Mouse (Mus musculus) spleen, postnatal 14 days (tissue): ENCODE data around the gene Coro2a.

ENCODE experiments used
- DNase-seq, 2 experiments: peaks; one replicate each; pipeline ENCODE4 v3.0.0; 2021 to 2022; ENCODE audit warnings: low spot score in 2 of 2

Coro2a gene

DNA sequence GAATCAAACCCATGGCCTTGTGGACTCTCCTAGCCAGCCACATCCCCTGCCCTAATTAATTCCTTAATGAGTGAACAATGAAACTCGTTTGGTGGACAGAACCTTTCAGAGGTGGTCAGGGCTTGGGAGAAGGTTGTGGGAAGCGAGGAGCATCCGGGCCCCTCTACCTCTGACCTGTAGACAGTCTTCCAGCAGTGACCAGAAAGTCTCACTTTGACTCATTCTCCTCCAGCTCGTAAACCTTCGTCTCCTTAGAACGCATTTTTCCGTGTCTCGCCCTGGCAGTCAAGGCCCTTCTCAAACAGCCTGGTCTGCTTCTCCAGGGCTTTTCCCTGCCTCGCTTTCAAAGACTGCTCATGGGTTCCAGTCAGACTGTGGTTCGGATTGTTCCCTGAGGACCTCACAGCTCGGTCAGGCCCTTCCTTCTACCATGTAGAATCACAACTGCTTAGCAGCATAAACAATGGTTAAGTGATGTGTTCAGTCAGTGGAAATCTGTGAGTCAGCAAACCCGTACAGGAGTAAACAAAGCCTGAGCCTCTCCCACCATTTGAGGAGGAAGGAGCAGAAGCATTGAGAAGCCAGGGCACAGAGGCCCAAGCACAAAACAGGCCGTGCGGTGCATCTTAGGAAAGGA lies 41.8 kb downstream of the Coro2a start:
- DNase-seq, result no peak

DNA sequence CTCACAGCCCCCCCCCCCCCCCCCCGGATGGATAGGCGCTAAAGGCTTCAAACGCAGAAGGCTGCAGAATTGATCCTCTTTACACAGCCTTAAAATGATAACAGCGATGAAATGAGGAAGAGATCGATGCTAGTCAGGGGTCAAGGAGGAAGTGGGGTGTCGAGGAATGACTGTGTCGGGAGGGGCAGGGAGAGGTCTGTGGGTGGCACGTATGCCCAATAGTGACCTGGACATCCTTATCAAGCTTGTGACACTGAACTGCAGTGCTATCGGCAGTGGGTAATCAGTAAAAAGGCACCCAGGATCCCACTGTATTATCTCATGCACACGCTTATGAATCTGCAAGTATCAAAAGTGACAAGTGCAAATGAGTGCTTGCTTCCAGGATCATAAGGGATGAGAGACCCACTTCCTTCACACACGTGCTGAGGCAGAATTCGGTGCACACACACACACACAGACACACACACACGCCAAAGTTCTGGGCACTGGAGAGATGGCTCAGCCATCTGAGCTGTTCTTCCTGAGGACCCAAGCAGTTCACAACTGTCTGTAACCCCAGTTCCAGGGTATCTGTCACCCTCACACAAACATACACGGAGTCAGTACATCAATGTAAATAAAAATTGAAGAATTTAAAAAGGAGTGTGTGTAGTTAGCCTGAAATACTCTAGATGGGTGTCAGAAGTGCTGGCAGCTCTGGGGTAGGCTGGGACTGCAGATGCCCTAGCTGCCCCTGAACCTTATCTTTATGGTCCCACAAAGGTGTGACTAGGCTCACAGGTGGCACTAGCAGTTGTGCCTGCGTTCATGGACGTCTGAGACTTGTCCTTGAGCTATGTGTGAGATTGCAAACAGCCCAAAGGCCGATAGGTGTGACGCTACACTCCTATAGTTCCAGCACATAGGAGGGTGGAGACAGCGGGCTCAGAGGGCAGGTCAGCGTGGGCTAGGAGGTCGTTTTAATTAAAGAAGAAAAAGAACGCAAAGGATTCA lies 43.0 kb downstream of the Coro2a start:
- no peak for DNase-seq

GRCm38 (mm10) chr4:46556933-46557332 lies 45.1 kb downstream of the Coro2a start:
- no peak for DNase-seq

DNA sequence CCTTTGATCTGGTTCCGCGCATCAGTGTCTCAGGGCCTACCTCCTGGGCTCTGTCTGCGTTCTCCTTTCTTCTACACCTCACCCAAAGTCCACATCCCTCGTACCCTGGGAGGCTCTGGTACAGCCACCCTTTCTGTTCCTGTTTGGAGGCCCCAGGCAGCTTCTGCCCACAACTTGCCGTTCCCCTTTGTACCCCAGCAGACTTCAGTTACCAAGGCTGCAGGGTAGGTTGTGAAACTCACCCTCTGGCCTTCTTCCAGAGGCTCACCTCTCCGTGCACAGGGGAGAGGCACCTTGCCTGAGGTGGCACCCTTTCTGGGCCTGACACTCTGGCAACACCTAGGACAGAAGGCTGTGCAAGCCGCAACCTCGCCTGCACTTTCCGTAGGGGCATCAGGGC lies 46.2 kb downstream of the Coro2a start:
- DNase-seq, result no peak

DNA sequence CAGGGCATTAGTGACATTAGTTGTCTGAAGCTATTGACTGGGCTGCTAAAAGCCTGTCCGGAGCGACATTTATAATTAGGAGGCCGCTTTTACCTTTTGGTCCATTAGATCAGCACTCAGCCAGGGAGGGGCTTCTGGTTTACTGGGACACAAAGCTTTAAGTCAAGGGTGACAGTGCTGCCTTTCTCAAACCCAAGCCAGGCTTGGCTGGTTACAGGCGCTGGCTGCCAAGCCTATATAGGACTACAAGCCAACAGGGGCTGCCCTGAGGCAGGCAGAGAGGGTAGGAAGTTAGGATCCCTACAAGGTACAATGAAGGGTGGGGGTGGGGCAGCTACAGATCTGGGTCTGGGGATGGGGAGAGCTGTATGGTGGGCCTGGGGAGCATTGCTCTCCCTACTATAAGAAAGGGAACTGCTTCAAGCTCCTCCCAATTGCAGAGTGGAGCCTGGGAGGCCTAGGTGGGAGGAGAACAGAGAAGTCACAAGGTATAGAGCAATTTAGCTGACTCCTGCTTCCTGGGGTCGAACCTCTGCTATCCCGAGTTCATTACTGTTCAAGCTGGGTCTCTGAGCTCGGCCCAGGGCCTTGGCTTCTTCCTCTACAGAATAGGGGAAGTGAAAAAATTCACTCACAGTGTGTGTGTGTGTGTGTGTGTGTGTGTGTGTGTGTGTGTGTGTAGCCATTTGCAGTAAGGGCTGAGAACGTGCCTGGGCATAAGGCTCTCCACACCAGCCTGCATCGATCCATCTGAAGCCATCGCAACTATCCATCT lies 47.5 kb downstream of the Coro2a start:
- DNase-seq, result peak in 1 of 2 experiments; percentile 54

GRCm38 (mm10) chr4:46553864-46554263 lies 48.1 kb downstream of the Coro2a start:
- no peak for DNase-seq

DNA sequence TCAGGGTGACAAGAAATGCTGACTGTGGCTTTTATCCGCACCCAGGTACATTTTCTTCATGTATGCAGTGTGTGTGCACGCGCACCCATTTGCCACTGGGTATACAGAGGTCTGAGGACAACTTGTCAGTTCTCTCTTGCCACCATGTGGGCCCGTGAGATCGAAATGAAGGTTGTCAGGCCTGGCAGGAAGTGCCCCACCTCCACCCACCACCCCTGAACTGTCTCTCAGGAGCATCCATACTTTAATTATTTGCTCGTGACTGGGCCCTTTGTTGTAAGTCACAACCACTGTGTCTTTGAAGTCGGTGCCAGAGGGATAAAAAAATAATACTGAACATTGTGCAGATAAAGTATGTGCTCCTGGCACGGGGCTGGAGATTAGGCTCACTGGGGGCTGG lies 51.6 kb downstream of the Coro2a start:
- no peak for DNase-seq

DNA sequence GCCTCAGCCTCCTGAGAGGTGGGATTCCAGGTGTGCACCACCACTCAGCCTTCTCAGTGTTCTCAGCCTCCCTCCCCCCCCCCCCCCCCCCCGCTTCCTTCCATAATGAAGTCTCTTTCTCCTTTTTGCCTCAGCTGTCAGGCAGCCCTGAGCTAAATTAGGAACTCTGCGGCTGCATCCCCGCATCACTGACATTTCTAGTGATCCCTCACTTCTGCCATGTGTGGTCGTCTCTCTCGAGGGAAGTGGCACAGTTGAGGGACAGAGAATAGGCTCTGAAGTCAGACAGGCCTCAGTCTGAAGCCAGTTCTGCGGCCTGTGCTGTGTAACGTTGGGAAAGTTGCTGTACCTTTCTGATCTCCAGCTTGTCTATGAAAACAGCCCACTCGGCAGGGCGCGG lies 52.0 kb downstream of the Coro2a start:
- DNase-seq, result no peak

DNA sequence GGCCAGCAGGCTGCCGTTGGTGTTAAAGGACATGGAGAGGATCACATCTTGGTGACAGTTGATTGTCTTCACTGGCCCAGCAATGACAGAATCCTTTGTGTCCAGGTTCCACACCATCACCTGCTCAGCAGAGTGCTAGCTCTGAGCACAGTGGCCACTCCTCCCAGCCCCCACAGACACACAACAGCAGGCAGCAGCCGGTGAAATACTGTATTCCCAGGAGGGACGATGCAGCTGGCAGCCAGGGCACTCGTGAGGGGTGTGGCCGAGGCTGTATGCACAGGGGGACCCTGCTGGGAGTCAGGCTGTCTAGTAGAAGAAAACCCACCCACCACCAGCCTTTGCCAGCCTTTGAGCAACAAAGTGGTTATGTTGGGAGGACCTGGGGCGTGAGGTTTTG lies 55.3 kb downstream of the Coro2a start:
- peak in 1 of 2 experiments; percentile 28 for DNase-seq

- no peak for DNase-seq
Observed at GRCm38 (mm10) chr4:46545498-46545897, 56.5 kb downstream of the Coro2a start.

GRCm38 (mm10) chr4:46544313-46544712 lies 57.7 kb downstream of the Coro2a start:
- DNase-seq, result peak; percentile 51 to 71

GRCm38 (mm10) chr4:46543366-46544050 lies 58.5 kb downstream of the Coro2a start:
- DNase-seq, result no peak

DNA sequence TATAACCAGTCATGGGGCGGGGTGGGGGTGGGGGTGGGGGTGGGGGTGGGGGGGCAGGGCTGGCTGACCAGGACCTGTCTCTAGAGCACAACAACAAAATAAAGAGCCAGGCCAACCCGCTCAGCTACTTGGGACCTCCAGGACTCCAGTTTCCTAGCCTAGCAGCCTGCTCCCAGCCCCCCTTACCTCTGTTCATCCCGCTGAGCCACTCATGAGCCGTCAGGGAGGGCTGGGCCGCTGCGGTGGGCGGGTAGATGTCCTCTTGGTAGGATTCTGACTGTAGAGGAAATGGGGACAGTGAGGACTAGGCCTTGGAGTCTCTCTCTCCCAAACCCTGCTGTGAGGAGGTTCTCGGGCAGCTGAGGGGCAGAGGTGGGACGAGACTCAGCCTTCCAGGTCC lies 60.3 kb downstream of the Coro2a start:
- no peak for DNase-seq

DNA sequence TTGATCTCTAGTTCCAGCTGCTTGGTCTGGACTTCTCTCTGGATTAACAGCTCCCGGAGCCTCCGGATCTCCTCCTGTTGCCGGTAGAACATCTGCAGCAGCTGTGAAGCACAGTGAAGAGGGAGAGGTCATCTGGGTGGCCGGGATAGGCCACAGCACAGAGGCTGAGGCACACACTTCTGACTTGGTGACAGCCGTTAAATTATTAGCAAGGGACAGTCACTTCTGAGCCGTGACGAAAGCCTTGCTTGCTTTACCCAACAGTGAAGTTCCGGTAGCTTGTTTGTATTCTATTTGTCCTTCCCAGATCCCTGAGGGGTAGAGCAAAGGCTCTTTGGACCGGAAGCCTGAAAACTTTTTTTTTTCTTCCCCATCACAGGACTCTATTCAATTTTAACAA lies 62.8 kb downstream of the Coro2a start:
- DNase-seq, result no peak

DNA sequence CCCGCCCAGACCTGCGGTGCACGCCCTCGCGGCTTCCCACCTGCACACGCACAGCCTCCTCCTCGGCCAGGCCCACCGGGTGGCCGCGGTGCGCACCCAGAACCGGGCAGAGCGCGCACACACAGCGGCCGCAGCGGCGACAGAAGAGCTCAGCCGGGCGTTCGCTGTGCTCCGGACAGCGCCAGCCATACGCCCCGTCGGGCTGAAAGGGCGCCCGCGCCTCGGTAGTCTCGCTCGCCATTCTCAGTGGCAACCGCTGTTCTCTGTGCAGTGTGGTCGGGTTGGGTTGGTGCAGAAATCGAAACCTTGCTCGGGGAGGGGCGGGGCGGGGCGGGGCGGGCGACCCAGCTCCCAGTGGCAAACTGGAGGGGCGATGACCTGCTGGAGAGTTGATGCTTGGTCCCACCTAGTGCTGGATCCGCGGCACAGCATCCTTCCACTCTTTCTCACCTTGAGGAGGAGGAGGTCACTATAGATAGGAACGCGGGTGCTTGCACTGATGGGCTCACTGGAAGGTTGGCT lies 66.1 kb downstream of the Coro2a start, which contains the start of gene Trim14:
Gene Trim14, minus strand, starts transcription at position 302 of the 522 bp plus-strand sequence.
- peak in 1 of 2 experiments; percentile 31 for DNase-seq

- DNase-seq, result peak in 1 of 2 experiments; percentile 19
Observed at GRCm38 (mm10) chr4:46535094-46535830, 66.7 kb downstream of the Coro2a start.

DNA sequence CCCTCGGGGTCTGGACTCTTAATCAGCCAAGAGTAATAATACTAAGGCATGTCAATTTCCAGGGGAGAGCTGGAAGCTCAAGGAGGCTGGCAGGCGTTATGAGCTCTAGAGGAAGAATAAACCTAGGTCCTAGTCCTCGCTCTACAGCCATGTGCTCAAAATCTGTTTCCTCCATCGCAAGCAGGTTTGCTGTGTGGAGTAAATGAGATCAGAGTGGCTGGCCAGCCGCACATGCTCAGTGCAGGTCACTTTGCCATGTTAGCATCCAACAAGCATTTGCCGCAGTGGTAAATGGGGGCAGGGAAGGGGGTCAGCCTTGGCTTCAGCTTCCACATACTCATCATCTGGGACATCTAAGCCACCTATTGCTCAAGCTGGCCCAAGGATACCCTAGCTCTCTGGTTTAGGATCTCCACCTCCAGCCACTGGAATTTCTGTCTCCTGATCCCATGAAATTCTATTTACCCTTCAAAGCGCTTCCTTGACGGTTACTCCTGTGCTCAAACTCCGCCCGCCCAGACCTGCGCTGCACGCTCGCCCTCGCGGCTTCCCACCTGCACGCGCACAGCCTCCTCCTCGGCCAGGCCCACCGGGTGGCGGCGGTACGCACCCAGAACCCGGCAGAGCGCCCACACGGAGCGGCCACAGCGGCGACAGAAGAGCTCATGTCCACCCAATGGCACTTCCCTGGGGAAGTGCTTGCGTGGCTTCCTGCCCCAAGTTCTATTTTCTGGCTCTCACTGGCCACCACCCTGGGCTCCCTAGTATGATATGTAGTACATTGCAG lies 67.9 kb downstream of the Coro2a start:
- no peak for DNase-seq

- no peak for DNase-seq
Observed at GRCm38 (mm10) chr4:46532926-46533325, 69.1 kb downstream of the Coro2a start.

GRCm38 (mm10) chr4:46532511-46532910 lies 69.5 kb downstream of the Coro2a start:
- no peak for DNase-seq

DNA sequence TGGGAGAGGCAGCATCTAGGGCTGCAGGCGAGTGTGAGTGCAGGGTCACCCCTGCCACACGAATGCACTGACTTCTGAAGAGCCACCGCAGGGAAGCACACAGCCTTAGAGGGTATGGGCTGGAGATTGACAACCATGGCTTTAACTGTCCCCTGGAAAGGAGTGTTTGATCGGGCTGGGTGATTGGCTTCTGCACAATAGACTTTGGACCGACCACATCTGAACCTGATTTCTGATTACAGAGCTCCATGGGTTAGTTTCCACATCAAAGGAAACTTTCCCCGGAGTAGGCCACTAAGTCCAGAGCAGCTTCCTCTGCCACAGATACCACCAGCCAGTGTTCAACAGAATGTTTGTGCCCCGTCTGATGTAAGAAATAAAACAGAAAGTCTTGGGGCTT lies 72.3 kb downstream of the Coro2a start:
- no peak for DNase-seq
